Mouse (Mus musculus): ENCODE results near the gene Adarb2. TPM values are rescaled to one million over a fixed set of nuclear protein-coding genes. Genes with fewer than 3 reads are reported as not detected.

Adarb2 gene
- polyA plus RNA-seq, 1 experiment = not detected

DNA sequence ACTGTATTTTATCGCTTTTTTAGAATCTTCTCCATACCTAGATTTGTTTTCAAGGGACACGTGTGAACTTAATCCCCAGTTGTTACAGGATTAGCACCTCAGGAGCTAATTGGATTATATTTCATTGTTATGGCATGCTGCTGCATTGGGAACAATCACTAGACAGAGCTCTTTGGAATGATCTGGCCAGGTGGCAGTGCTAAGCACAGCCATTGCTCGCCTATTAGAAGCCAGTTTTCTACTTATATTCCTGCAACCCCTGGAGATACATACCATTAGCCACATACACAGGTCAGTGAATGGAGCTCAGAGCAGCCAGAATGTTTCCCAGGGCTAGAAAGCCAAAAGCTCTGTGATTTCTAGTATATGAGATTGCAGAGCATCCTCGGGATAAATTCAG, 131.9 kb downstream of the Adarb2 start:
- TF ChIP-seq CTCF (IDR thresholded peaks at IDR 0.05; ENCODE audit: extremely low read depth, insufficient read length, insufficient replicate concordance, low read depth, low read length) (no peak), POLR2A (IDR thresholded peaks at IDR 0.05; ENCODE audit: low read depth, low read length) (no peak)
- WGBS = 72% methylated on average over 4 of the region's 4 CpGs

DNA sequence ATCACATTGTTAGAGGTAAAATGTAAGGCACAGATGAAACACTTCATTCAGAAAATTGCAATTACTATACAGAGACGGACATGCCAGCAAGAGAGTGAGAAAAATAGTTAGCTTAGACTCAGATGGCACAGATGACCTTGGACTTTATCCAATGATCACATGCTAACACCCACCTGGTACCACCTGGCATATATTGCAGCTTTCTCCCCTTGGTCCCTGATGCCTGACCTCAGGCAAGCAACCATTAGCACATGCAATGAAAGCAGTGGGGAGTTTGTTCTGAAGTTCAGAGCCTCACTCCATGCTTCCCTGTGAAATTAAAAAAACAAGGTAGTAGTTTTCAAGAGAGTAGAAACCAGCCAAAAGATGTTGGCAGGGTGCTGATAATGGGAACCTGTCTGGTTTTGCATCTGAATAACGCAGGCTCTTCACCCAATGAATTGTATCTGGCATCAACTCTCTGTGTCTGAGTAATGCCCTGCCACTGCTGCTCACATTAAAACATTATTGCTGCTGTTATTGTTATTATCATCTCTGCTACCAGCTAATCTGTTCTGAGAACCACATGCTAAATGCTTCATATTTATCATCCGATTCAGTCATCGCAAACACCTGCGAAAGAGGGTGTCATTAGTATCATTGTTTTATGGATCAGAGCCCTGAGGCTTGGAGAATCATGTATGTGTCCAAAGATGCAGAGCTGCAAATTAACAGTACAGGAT, 138.6 kb downstream of the Adarb2 start:
- TF ChIP-seq POLR2A (IDR thresholded peaks at IDR 0.05; ENCODE audit: low read depth, low read length) = no peak
- TF ChIP-seq CTCF (IDR thresholded peaks at IDR 0.05; ENCODE audit: extremely low read depth, insufficient read length, insufficient replicate concordance, low read depth, low read length) = no peak
- Histone ChIP-seq H3K4me1 (ENCODE audit: control insufficient read depth, insufficient read depth, insufficient read length, low read length) (no peaks in the 10 kb centered on the region), H3K36me3 (ENCODE audit: control insufficient read depth, insufficient read depth, low read length) (no peaks in the 10 kb centered on the region), H3K27ac (ENCODE audit: insufficient read depth, low read depth, low read length) (no peak overlapping the region), H3K27me3 (ENCODE audit: control insufficient read depth, insufficient read depth, low read length) (no peaks in the 10 kb centered on the region), H3K4me3 (ENCODE audit: low read depth, low read length) (no peak overlapping the region)
- WGBS = 77% methylated on average over 5 of the region's 5 CpGs

More for the DNA sequence above, 131.9 kb downstream of the Adarb2 start:
- no peak overlapping the region for H3K27ac ChIP-seq (ENCODE audit: insufficient read depth, low read depth, low read length)
- no peak overlapping the region for H3K4me3 ChIP-seq (ENCODE audit: low read depth, low read length)
- no peaks in the 10 kb centered on the region for H3K4me1 ChIP-seq (ENCODE audit: control insufficient read depth, insufficient read depth, insufficient read length, low read length)
- no peaks in the 10 kb centered on the region for H3K27me3 ChIP-seq (ENCODE audit: control insufficient read depth, insufficient read depth, low read length)
- H3K36me3 ChIP-seq (ENCODE audit: control insufficient read depth, insufficient read depth, low read length) = no peaks in the 10 kb centered on the region

DNA sequence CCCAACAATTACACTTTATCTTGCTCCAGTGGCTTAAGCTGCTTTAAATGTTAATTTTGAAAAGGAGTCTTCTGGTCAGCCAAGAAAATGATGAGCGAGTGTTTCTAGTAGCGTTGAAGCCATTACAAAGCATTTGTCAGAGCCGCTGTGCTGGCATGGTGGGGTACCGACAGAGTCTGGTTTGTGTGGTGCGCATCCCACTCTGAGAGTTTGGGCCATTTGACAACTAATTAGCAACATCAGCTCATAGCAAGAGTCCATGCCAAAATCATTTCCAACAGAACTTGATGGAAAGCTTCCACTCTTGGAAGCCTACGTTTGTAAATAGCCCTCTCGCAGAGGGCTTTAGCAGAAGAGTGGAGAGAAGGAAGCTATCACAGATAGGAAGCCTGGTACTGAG, 144.5 kb downstream of the Adarb2 start:
- 81% methylated on average over 7 of the region's 7 CpGs for WGBS
- TF ChIP-seq CTCF (IDR thresholded peaks at IDR 0.05; ENCODE audit: extremely low read depth, insufficient read length, insufficient replicate concordance, low read depth, low read length) = no peak
- no peak for TF ChIP-seq POLR2A (IDR thresholded peaks at IDR 0.05; ENCODE audit: low read depth, low read length)
- no peak overlapping the region for H3K27ac ChIP-seq (ENCODE audit: insufficient read depth, low read depth, low read length)
- no peaks in the 10 kb centered on the region for H3K27me3 ChIP-seq (ENCODE audit: control insufficient read depth, insufficient read depth, low read length)
- H3K36me3 ChIP-seq (ENCODE audit: control insufficient read depth, insufficient read depth, low read length) = no peaks in the 10 kb centered on the region
- H3K4me3 ChIP-seq (ENCODE audit: low read depth, low read length) = no peak overlapping the region
- H3K4me1 ChIP-seq (ENCODE audit: control insufficient read depth, insufficient read depth, insufficient read length, low read length) = no peaks in the 10 kb centered on the region

DNA sequence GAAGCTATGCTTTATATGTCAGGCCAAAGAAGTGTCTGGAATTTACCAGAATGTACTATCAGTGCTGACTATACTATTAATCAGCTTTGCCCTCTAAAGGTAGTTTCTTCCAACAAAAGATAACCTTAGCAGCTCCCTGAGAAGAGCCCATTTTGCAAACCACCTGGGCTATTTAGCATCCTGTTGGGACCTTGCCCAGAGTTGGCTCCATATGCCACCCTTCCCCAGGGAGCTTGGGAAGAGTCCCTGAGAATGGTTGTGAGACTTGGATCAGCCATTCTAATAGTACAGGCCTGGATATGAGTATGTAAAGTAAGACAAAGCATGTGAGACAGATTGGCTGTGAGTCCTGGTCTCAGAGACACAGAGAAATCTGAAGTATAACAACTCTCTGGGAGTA, 149.7 kb downstream of the Adarb2 start:
- TF ChIP-seq CTCF (IDR thresholded peaks at IDR 0.05; ENCODE audit: extremely low read depth, insufficient read length, insufficient replicate concordance, low read depth, low read length) (no peak), POLR2A (IDR thresholded peaks at IDR 0.05; ENCODE audit: low read depth, low read length) (no peak)
- Histone ChIP-seq H3K4me1 (ENCODE audit: control insufficient read depth, insufficient read depth, insufficient read length, low read length) (no peaks in the 10 kb centered on the region), H3K27ac (ENCODE audit: insufficient read depth, low read depth, low read length) (no peak overlapping the region), H3K36me3 (ENCODE audit: control insufficient read depth, insufficient read depth, low read length) (no peaks in the 10 kb centered on the region), H3K4me3 (ENCODE audit: low read depth, low read length) (no peak overlapping the region), H3K27me3 (ENCODE audit: control insufficient read depth, insufficient read depth, low read length) (no peaks in the 10 kb centered on the region)

DNA sequence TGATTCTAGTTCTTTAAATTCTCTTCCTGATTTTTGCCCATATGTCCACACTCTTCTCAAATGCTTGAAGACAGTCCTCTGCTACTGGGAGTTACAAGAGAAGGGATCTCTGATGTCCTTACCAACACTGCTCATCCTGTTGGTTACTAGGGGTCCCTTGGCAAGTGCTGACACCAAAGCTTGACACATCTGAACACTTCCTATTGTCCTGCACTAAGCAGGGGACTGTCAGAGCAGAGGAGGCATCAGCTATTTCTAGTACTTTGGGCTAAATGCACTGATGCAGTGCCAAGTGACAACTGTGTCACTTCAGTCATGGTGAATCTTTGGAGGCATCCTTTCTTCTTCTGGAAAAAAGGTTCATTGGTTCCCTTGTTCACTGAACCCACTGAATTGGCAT, 150.3 kb downstream of the Adarb2 start:
- no peak overlapping the region for H3K27ac ChIP-seq (ENCODE audit: insufficient read depth, low read depth, low read length)
- no peaks in the 10 kb centered on the region for H3K27me3 ChIP-seq (ENCODE audit: control insufficient read depth, insufficient read depth, low read length)
- no peak overlapping the region for H3K4me3 ChIP-seq (ENCODE audit: low read depth, low read length)
- no peaks in the 10 kb centered on the region for H3K4me1 ChIP-seq (ENCODE audit: control insufficient read depth, insufficient read depth, insufficient read length, low read length)
- no peaks in the 10 kb centered on the region for H3K36me3 ChIP-seq (ENCODE audit: control insufficient read depth, insufficient read depth, low read length)
- TF ChIP-seq CTCF (IDR thresholded peaks at IDR 0.05; ENCODE audit: extremely low read depth, insufficient read length, insufficient replicate concordance, low read depth, low read length) (no peak), POLR2A (IDR thresholded peaks at IDR 0.05; ENCODE audit: low read depth, low read length) (no peak)

DNA sequence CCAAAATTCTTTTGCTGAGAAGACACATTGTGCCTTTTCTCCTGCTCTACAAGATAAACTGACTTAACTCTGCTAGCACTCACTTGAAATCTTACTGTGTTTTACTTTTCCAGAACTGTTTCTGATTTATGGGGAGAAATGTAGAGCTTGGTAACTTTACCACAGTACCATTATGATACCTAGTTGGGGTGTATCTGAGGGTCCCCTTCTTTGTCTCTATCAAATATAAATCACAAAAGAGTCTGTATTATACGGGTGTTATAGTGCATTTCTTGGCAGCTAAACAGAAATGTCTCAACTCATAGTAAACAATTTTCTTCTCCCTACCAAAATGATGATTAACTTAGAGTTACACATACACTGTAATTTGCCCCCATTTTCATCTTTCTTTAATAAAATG, 162.9 kb downstream of the Adarb2 start:
- TF ChIP-seq CTCF (IDR thresholded peaks at IDR 0.05; ENCODE audit: extremely low read depth, insufficient read length, insufficient replicate concordance, low read depth, low read length) (no peak), POLR2A (IDR thresholded peaks at IDR 0.05; ENCODE audit: low read depth, low read length) (no peak)

DNA sequence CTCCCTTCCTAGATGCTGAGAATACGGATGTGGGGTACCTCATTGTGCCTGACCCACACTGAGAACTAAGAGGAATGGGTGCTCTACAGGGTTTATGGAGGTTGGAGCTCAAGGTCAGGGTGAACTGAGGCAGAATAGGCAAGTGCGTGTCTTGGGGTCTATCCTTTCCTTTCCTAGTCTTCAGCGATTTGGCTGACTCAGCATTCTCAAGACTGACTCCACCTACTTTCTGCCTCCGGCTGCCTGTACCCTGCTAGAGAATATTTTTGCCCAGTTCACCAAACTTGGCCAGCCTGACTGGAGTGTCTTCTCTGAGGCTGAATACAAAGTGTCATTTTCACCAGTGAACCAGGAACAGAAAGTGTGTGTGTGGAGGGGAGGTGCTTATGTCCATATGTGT, 163.4 kb downstream of the Adarb2 start:
- no peaks in the 10 kb centered on the region; the same call in 1 of the 2 replicates for H3K27me3 ChIP-seq (ENCODE audit: control insufficient read depth, insufficient read depth, low read length)
- no peak for TF ChIP-seq CTCF (IDR thresholded peaks at IDR 0.05; ENCODE audit: extremely low read depth, insufficient read length, insufficient replicate concordance, low read depth, low read length)
- TF ChIP-seq POLR2A (IDR thresholded peaks at IDR 0.05; ENCODE audit: low read depth, low read length) = no peak
- H3K36me3 ChIP-seq (ENCODE audit: control insufficient read depth, insufficient read depth, low read length) = no peaks in the 10 kb centered on the region
- 90% methylated on average over 4 of the region's 4 CpGs for WGBS
- no peak overlapping the region for H3K27ac ChIP-seq (ENCODE audit: insufficient read depth, low read depth, low read length)
- no peaks in the 10 kb centered on the region for H3K4me1 ChIP-seq (ENCODE audit: control insufficient read depth, insufficient read depth, insufficient read length, low read length)
- H3K4me3 ChIP-seq (ENCODE audit: low read depth, low read length) = no peak overlapping the region

More for the DNA sequence above, 162.9 kb downstream of the Adarb2 start:
- no peak overlapping the region for H3K27ac ChIP-seq (ENCODE audit: insufficient read depth, low read depth, low read length)
- H3K4me1 ChIP-seq (ENCODE audit: control insufficient read depth, insufficient read depth, insufficient read length, low read length) = no peaks in the 10 kb centered on the region
- no peaks in the 10 kb centered on the region for H3K36me3 ChIP-seq (ENCODE audit: control insufficient read depth, insufficient read depth, low read length)
- H3K4me3 ChIP-seq (ENCODE audit: low read depth, low read length) = no peak overlapping the region
- WGBS = 76% methylated on average over 1 of the region's 1 CpGs
- no peaks in the 10 kb centered on the region; the same call in 1 of the 2 replicates for H3K27me3 ChIP-seq (ENCODE audit: control insufficient read depth, insufficient read depth, low read length)
